Mouse (Mus musculus) liver, embryonic 16.5 days (tissue): Measurements from ENCODE around the gene Srsf5. TPM values are rescaled to one million over a fixed set of nuclear protein-coding genes. Genes with fewer than 3 reads are reported as not detected.

Experiments used
- ATAC-seq: fragments of 200-750 bp; cut with Nextera tagmentation; 2 replicates; pipeline ENCODE4 v1.8.0; 2017; ENCODE audit warnings: low read depth, mild to moderate bottlenecking, moderate number of reproducible peaks, moderate library complexity
- H3K27ac ChIP-seq: fragments of 300-500 bp; sonication (generic); 2 replicates; pipeline ENCODE4 v1.5.1; 2014; ENCODE audit warnings: mild to moderate bottlenecking, low read length
- H3K27me3 ChIP-seq: fragments of 300-500 bp; sonication (generic); 2 replicates; pipeline ENCODE4 v1.6.1; 2014; ENCODE audit warnings: low read depth, low read length, mixed read lengths; ENCODE audit not compliant: control insufficient read depth, insufficient read depth
- H3K36me3 ChIP-seq: fragments of 300-500 bp; sonication (generic); 2 replicates; pipeline ENCODE4 v1.6.1; 2014; ENCODE audit warnings: mild to moderate bottlenecking; ENCODE audit not compliant: control insufficient read depth, insufficient read depth
- H3K4me1 ChIP-seq: fragments of 300-500 bp; sonication (generic); 2 replicates; pipeline ENCODE4 v1.6.1; 2014; ENCODE audit warnings: low read depth, low read length, mixed read lengths; ENCODE audit not compliant: control insufficient read depth
- H3K4me2 ChIP-seq: fragments of 300-500 bp; sonication (generic); 2 replicates; pipeline ENCODE4 v1.6.1; 2014; ENCODE audit warnings: low read depth, low read length, mixed read lengths
- H3K4me3 ChIP-seq: fragments of 300-500 bp; sonication (generic); 2 replicates; pipeline ENCODE4 v1.5.1; 2014; ENCODE audit warnings: low read depth, mild to moderate bottlenecking, low read length
- H3K9ac ChIP-seq: fragments of 300-500 bp; sonication (generic); 2 replicates; pipeline ENCODE4 v1.6.1; 2014; ENCODE audit warnings: low read depth, low read length
- H3K9me3 ChIP-seq: fragments of 300-500 bp; sonication (generic); replicated peaks from 2 replicates; pipeline ENCODE4 v1.6.1; 2016; ENCODE audit warnings: low read length; ENCODE audit not compliant: control insufficient read depth
- WGBS: fragments of 180-500 bp; shearing (Covaris S2); extraction: QIAGEN DNeasy Blood & Tissue Kit; methylation state at CpG from one replicate; pipeline ENCODE4 v1.1.7; 2014; ENCODE audit not compliant: insufficient replicate concordance; 5-methylcytosine and 5-hydroxymethylcytosine counted together
- polyA plus RNA-seq: library from polyadenylated mRNA; unstranded; fragments of >200 nt; fragmentation: Nextera tagmentation; extraction: Ambion mirVana; gene quantifications from 2 replicates; pipeline ENCODE4 v1.2.1, GENCODE M21; 2015

The Srsf5 gene
- polyA plus RNA-seq, 1 experiment from 2014 or later: 273 TPM

DNA sequence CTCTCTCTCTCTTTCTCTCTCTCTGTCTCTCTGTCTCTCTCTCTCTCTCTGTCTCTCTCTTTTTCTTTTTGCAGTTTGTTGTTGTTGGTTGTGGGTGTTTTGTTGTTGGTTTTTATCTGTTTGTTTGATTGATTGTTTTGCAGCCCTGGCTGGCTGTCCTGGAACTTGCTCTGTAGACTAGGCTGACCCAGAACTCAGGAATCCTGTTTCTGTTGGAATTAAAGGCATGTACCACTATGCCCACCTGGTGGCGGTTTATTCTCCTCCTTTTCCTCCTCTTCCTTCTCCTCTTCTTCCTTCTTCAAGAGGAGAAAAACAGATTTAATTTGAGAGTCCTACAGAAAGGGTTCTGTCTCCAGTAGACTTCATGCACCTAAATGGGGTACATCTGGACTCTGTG lies 17.8 kb upstream of the Srsf5 start:
- H3K36me3 ChIP-seq: no peaks in the 10 kb centered on the region
- H3K4me2 ChIP-seq: no peak overlapping the region
- no peak for ATAC-seq
- no peaks in the 10 kb centered on the region for H3K9me3 ChIP-seq
- no peak overlapping the region for H3K9ac ChIP-seq
- H3K27me3 ChIP-seq: peaks cover 5% of the 10 kb centered on the region; the same call in 1 of the 2 replicates
- 45% methylated on average over 1 of the region's 1 CpGs for WGBS
- H3K27ac ChIP-seq: no peak overlapping the region
- H3K4me3 ChIP-seq: no peak overlapping the region
- H3K4me1 ChIP-seq: peaks cover 45% of the 10 kb centered on the region

DNA sequence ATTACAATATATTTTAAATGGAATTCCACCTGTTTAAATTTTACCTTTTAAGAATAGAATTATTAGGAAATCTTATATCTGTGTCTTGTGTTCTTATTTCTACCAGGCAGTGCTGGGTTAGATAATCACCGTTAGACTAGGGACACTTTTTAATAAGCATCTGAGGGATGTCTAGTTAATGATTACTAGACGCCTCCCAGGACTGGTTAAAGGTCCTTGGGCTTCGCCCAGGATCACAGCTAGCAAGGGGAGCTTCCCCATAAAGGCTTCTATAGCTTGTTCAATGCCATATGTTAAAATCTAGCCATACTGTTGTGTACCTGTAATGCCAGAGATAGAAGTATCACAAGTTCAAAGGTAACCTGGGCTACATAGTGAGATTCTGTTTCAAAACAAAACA lies 16.4 kb upstream of the Srsf5 start:
- no peaks in the 10 kb centered on the region for H3K9me3 ChIP-seq
- 0 out of 2 replicates have a peak, but pooled peaks have one; percentile 25 for ATAC-seq
- H3K27ac ChIP-seq: peak overlapping the region; percentile 73
- no peak overlapping the region; the same call in 1 of the 2 replicates for H3K9ac ChIP-seq
- H3K4me1 ChIP-seq: peaks cover 41% of the 10 kb centered on the region
- 66% methylated on average over 3 of the region's 3 CpGs for WGBS
- no peaks in the 10 kb centered on the region for H3K27me3 ChIP-seq
- no peaks in the 10 kb centered on the region for H3K36me3 ChIP-seq
- H3K4me3 ChIP-seq: no peak overlapping the region
- H3K4me2 ChIP-seq: no peak overlapping the region

DNA sequence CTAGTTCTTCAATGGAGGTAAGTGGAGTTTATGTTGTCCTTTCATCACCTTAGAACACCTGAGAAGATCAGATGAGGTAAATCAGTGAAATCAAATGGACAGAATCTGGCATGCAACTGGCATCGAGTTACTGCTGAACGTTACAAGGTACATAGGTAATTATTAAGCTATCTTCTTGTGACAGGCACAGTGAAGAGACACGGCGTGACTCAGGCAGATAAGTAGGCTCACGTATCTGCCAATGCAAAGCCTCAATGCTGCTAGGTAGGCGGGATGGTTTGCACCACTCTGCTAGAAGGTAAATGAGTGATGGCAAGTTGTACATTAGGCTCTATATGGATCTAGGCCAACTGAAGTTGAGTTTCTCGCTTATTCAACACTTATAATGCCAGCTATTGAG lies 15.2 kb upstream of the Srsf5 start:
- WGBS: 24% methylated on average over 7 of the region's 7 CpGs
- Histone ChIP-seq H3K4me1 (peaks cover 40% of the 10 kb centered on the region), H3K9ac (no peak overlapping the region), H3K27ac (peak overlapping the region; percentile 68), H3K4me3 (no peak overlapping the region), H3K36me3 (no peaks in the 10 kb centered on the region), H3K9me3 (no peaks in the 10 kb centered on the region), H3K4me2 (peak overlapping the region; percentile 17; the same call in 1 of the 2 replicates), H3K27me3 (no peaks in the 10 kb centered on the region)
- peak; percentile 93 for ATAC-seq

DNA sequence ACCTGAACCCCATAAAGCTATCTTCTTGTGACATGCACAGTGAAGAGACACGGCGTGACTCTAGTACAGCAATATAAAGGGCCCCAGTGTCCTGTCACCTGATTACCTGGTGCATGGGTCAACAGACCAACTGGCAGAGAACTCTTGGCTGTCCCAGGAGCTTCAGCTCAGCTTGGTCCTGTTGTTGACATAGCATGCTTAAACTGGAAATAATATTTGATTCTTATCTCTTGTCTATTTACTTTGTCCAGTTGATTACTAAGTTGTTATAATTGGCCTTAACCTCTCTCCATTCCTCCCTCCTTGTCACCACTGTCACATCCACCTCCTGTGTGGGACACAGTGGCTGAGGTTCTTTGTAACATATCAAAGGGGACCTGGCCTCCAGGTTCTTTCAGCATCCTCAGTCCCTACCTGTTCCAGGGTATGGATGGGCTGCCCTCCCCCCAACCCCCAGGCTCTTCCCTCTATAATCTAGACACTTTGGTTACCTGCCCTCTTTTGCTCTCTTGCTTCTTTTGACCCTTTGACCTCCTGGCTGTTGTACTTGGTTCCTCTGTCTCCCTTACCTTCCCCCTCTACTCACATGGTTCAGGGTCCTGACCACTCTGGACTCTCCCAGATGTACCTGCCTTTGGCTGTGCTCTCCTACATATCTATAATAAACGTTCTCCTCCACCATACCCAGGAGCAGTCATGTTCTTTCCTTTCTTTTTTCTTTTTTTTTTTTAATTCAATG lies 13.7 kb upstream of the Srsf5 start:
- peaks cover 31% of the 10 kb centered on the region for H3K4me1 ChIP-seq
- H3K36me3 ChIP-seq: no peaks in the 10 kb centered on the region
- peak; percentile 42 for ATAC-seq
- 54% methylated on average over 3 of the region's 3 CpGs for WGBS
- H3K4me2 ChIP-seq: no peak overlapping the region
- peak overlapping the region; percentile 17; the same call in 1 of the 2 replicates for H3K27ac ChIP-seq
- no peak overlapping the region for H3K4me3 ChIP-seq
- no peaks in the 10 kb centered on the region for H3K27me3 ChIP-seq
- H3K9ac ChIP-seq: no peak overlapping the region
- H3K9me3 ChIP-seq: no peaks in the 10 kb centered on the region

DNA sequence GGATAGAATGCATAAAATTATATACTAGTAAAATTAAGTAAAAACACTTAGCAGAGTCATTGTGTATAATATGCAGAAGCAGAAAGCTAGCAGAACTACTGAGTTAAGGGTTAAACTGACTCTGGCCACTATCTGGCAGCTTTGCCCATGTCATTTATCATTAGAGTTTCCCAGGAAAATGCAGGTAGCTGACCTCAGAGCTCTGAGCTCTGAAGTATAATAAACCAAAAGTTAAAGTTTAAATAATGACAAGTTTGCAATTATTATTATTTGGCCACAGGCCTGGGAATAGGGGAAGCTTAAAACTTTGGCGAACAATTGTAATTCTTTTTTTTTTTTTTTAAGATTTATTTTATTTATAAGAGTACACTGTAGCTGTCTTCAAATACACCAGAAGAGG lies 12.4 kb upstream of the Srsf5 start:
- H3K36me3 ChIP-seq: no peaks in the 10 kb centered on the region
- peaks cover 23% of the 10 kb centered on the region for H3K4me1 ChIP-seq
- no peaks in the 10 kb centered on the region for H3K27me3 ChIP-seq
- no peak overlapping the region for H3K4me2 ChIP-seq
- ATAC-seq: no peak
- H3K4me3 ChIP-seq: no peak overlapping the region
- whole genome bisulfite sequencing: 78% methylated on average over 1 of the region's 1 CpGs
- no peak overlapping the region for H3K27ac ChIP-seq
- H3K9me3 ChIP-seq: no peaks in the 10 kb centered on the region
- no peak overlapping the region for H3K9ac ChIP-seq

DNA sequence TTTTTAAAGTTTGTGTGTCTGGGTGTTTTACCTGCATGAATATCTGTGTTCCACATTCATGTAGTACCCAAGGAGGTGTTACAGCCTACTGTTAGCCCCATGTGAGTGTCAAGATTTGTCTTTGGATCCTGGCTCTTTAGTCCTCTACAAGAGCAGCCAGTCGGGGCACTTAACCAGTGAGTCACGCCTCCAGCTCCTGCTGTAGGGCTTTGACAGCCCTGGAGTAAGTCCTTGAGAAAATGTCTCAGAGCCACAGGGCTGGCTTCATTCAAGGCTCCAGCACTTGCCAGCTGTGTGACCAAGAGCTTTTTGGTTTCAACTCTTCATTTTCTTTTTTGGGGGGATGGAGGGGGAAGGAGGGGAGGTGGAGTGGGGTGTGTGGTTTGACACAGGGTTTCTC lies 8.6 kb upstream of the Srsf5 start:
- Histone ChIP-seq H3K4me1 (peaks cover 27% of the 10 kb centered on the region), H3K4me2 (no peak overlapping the region), H3K4me3 (no peak overlapping the region), H3K36me3 (no peaks in the 10 kb centered on the region), H3K27me3 (no peaks in the 10 kb centered on the region), H3K27ac (no peak overlapping the region), H3K9me3 (no peaks in the 10 kb centered on the region), H3K9ac (no peak overlapping the region)
- 73% methylated on average over 2 of the region's 2 CpGs for WGBS
- no peak for ATAC-seq

DNA sequence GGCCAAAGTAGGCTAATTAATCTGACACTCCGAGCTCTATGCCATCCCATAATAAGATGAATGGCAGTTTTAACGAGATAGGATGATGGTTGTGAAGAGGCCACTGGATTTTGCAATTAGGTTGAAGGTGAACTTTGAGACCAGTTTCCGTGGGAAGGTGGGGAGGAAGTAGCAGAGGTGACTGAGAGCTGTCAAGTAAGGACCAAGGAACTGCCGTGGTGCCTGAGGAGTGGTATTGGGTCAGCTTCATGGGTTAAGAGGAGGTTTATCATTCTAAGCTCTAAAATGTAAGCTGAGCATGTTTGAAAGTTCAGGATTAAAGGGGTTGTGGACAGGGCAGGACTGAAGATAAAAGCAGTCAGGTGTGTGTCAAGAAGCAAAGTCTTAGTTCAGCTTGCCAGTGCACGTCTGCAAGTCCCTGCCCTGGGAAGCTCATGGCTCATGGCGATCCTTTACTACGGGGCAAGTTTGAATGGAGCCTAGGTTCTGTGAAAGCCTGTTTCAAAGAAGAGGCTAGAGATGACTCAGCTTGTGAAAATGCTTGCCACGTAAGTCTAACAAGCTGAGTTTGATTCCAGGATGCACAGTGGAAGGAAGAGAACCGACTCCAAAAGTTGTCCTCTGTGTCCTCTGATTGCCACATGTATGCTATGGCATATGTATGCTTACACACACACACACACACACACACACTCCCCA lies 7.8 kb upstream of the Srsf5 start:
- no peaks in the 10 kb centered on the region for H3K36me3 ChIP-seq
- no peak overlapping the region for H3K9ac ChIP-seq
- WGBS: 63% methylated on average over 9 of the region's 9 CpGs
- H3K9me3 ChIP-seq: no peaks in the 10 kb centered on the region
- no peak overlapping the region for H3K4me2 ChIP-seq
- ATAC-seq: no peak
- no peak overlapping the region for H3K4me3 ChIP-seq
- H3K27me3 ChIP-seq: no peaks in the 10 kb centered on the region
- H3K4me1 ChIP-seq: peaks cover 33% of the 10 kb centered on the region
- H3K27ac ChIP-seq: no peak overlapping the region

DNA sequence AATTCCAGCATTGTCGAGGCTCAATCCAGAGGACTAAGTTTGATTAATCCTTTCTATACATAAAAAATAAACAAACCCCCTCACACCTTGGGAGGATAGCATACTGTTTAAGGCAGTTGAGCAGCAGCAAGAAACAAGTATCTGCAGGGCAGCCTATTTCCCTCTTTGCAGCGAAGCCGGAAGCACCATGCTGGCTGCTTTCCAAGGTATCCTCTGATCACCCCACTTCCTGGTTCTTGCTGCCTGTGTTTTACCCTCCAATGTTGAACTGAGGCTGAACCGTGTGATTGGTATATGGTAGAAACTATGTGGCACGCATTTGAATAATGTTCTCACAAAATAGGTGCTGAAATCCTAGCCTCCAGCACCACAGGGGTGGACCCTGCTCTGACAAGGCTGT lies 6.7 kb upstream of the Srsf5 start:
- Histone ChIP-seq H3K27me3 (no peaks in the 10 kb centered on the region), H3K27ac (peak overlapping the region; percentile 80), H3K9ac (no peak overlapping the region), H3K36me3 (no peaks in the 10 kb centered on the region), H3K4me3 (no peak overlapping the region), H3K9me3 (no peaks in the 10 kb centered on the region), H3K4me2 (0 out of 2 replicates have a peak overlapping the region, but pooled peaks have one; percentile 2), H3K4me1 (peaks cover 40% of the 10 kb centered on the region)
- no peak for ATAC-seq
- WGBS: 26% methylated on average over 5 of the region's 5 CpGs

DNA sequence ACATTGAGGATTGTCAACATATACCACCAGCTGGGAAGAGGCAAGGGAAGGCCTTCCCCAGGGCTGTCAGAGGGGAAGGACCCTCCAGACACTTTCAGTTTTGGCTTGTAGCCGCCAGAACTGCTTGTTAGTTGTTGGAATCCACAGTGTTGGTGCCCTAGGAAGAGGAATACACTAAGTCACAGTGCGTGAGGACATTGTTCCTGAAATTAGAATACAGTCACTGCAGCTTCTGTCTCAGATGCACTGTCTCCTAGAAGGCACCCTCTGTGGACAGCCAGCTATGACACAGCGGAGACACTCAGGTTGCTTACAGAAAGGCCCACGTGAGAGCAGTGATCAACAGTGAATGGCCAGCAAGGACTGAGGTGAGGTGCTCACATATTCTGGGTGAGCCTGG lies 6.1 kb upstream of the Srsf5 start:
- Histone ChIP-seq H3K27ac (peak overlapping the region; percentile 80), H3K36me3 (no peaks in the 10 kb centered on the region), H3K4me3 (no peak overlapping the region), H3K9ac (peak overlapping the region; percentile 44), H3K4me1 (peaks cover 46% of the 10 kb centered on the region), H3K27me3 (no peaks in the 10 kb centered on the region), H3K9me3 (no peaks in the 10 kb centered on the region), H3K4me2 (0 out of 2 replicates have a peak overlapping the region, but pooled peaks have one; percentile 2)
- ATAC-seq: no peak
- WGBS: 58% methylated on average over 4 of the region's 4 CpGs
